Mouse (Mus musculus): ENCODE data around the gene Tmem209. TPM values are rescaled to one million over a fixed set of nuclear protein-coding genes. Genes with fewer than 3 reads are reported as not detected.

Tmem209 gene
- polyA plus RNA-seq, 1 experiment from 2014 or later = 39.8 TPM

DNA sequence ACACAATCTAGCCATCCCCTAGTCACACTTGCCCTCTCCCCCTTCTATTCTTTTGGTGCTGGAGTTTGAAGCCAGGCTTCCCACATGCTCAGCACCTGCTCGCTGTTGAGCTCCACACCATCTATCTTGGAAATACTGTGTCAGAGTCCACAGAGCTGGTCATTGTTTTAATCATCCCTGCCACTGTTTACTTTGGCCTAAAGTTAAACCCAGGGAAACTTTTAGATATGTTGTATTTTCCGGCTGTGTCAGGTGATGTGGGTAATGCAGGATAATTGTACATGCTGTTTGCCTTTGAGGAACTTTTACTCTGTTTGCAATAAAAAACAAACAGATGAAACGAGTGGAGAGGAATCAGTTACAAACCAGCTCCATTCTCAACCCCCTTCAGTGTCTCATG lies 72.5 kb downstream of the Tmem209 start:
- Histone ChIP-seq H3K4me2 (replicated peaks; ENCODE audit: low read depth, low read length) (no peak overlapping the region), H3K36me3 (ENCODE audit: control insufficient read depth, insufficient read depth, low read length) (peaks cover 11% of the 10 kb centered on the region; the same call in 1 of the 2 replicates), H3K9me3 (ENCODE audit: control insufficient read depth, low read depth, low read length) (no peaks in the 10 kb centered on the region), H3K4me3 (ENCODE audit: low read depth, low read length) (no peak overlapping the region), H3K9ac (replicated peaks; ENCODE audit: low read depth, low read length) (no peak overlapping the region), H3K27ac (ENCODE audit: low read length) (no peak overlapping the region), H3K27me3 (ENCODE audit: control insufficient read depth, insufficient read depth, low read length) (no peaks in the 10 kb centered on the region), H3K4me1 (ENCODE audit: control insufficient read depth, insufficient read depth, low read length) (no peaks in the 10 kb centered on the region)
- ATAC-seq (ENCODE audit: insufficient number of reproducible peaks, insufficient read depth, low FRiP score, low read depth) = peak; percentile 42; the same call in 1 of the 2 replicates
- 38% methylated on average over 3 of the region's 3 CpGs for WGBS

DNA sequence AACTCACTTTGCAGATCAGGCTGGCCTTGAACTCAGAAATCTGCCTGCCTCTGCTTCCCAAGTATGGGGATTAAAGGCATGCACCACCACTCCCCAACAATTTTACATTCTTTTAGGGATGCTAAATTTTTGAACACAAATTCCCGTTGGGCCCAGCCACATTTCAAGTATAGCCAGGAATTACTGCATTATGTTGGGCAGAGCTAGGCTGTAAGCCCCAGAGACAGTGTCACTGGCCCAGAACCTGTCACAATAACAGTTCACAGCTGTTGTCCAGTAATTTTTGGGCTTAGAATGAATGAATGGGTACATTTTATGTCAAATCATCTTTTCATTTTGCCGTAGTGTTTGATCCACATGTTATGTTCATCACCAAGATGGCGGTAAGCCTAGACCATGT lies 73.1 kb downstream of the Tmem209 start:
- H3K4me2 ChIP-seq (replicated peaks; ENCODE audit: low read depth, low read length) = no peak overlapping the region
- no peak for ATAC-seq (ENCODE audit: insufficient number of reproducible peaks, insufficient read depth, low FRiP score, low read depth)
- no peak overlapping the region for H3K4me3 ChIP-seq (ENCODE audit: low read depth, low read length)
- H3K4me1 ChIP-seq (ENCODE audit: control insufficient read depth, insufficient read depth, low read length) = no peaks in the 10 kb centered on the region
- peaks cover 5% of the 10 kb centered on the region; the same call in 1 of the 2 replicates for H3K36me3 ChIP-seq (ENCODE audit: control insufficient read depth, insufficient read depth, low read length)
- H3K9ac ChIP-seq (replicated peaks; ENCODE audit: low read depth, low read length) = no peak overlapping the region
- no peak overlapping the region for H3K27ac ChIP-seq (ENCODE audit: low read length)
- WGBS = 85% methylated on average over 3 of the region's 3 CpGs
- no peaks in the 10 kb centered on the region for H3K9me3 ChIP-seq (ENCODE audit: control insufficient read depth, low read depth, low read length)
- no peaks in the 10 kb centered on the region for H3K27me3 ChIP-seq (ENCODE audit: control insufficient read depth, insufficient read depth, low read length)

DNA sequence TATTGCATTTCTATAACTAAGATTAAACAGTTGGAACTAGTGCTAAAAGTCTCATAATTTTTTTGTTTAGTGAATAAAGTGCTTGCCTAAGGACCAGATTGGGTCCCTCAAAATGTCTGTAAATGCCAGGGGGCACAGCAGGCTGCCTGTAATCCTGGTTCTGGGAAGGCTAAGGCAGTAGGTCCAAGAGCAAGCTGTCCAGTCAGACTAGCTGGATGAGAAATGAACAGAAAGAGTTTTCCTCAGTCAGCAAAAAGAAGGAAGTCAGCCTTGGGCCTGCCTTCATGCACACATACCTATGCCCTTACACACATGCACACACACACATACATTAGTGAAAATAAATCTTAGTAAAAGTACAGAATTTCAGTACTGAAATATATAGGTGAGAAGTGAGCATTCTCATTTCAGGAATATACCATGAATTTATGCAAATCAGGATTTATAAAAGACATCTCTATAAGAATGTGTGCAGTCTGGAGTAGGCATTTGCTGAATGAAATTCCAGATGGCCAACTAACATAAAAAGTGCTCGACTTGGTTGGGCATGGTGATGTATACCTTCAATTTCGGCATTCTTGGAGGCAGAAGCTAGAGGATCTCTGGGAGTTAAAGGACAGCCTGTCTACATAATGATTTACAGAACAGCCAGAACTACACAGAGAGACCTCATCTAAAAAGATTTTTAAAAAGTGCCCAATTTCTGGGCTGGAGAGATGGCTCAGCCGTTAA lies 77.0 kb downstream of the Tmem209 start:
- 28% methylated on average over 3 of the region's 3 CpGs for WGBS
- Histone ChIP-seq H3K4me3 (ENCODE audit: low read depth, low read length) (no peak overlapping the region), H3K4me2 (replicated peaks; ENCODE audit: low read depth, low read length) (no peak overlapping the region), H3K27ac (ENCODE audit: low read length) (peak overlapping the region; percentile 17; the same call in 1 of the 2 replicates), H3K27me3 (ENCODE audit: control insufficient read depth, insufficient read depth, low read length) (no peaks in the 10 kb centered on the region), H3K36me3 (ENCODE audit: control insufficient read depth, insufficient read depth, low read length) (no peaks in the 10 kb centered on the region), H3K9me3 (ENCODE audit: control insufficient read depth, low read depth, low read length) (no peaks in the 10 kb centered on the region), H3K9ac (replicated peaks; ENCODE audit: low read depth, low read length) (no peak overlapping the region), H3K4me1 (ENCODE audit: control insufficient read depth, insufficient read depth, low read length) (no peaks in the 10 kb centered on the region)
- ATAC-seq (ENCODE audit: insufficient number of reproducible peaks, insufficient read depth, low FRiP score, low read depth) = no peak

Other genes with a start within 250 kb of the Tmem209 start
- gene Ube2h, start 205.2 kb downstream of the Tmem209 start, polyA plus RNA-seq (2014; fragmentation: Nextera tagmentation; extraction: Ambion mirVana) = 58.9 and 60.5 TPM in 2 replicates
- gene Zc3hc1, start 118.8 kb downstream of the Tmem209 start, polyA plus RNA-seq (2014; fragmentation: Nextera tagmentation; extraction: Ambion mirVana) = 50.7 and 54.5 TPM in 2 replicates
- gene Klhdc10, start 107.9 kb downstream of the Tmem209 start, polyA plus RNA-seq (2014; fragmentation: Nextera tagmentation; extraction: Ambion mirVana) = 24.8 and 29.3 TPM in 2 replicates
- 0.52 TPM in 1 of 2 replicates, not detected in the other for gene Ssmem1, start 66 bp upstream of the Tmem209 start, polyA plus RNA-seq (2014; fragmentation: Nextera tagmentation; extraction: Ambion mirVana)
- gene Cpa2, start 31.8 kb upstream of the Tmem209 start, polyA plus RNA-seq (2014; fragmentation: Nextera tagmentation; extraction: Ambion mirVana) = 1.4 and 127 TPM in 2 replicates
- 0.49 and 0.71 TPM in 2 replicates for gene Cpa4, start 58.6 kb upstream of the Tmem209 start, polyA plus RNA-seq (2014; fragmentation: Nextera tagmentation; extraction: Ambion mirVana)
- gene Cpa5, start 101.2 kb upstream of the Tmem209 start, polyA plus RNA-seq (2014; fragmentation: Nextera tagmentation; extraction: Ambion mirVana) = 0.13 and 0.15 TPM in 2 replicates
- gene Cpa1, start 129.4 kb upstream of the Tmem209 start, polyA plus RNA-seq (2014; fragmentation: Nextera tagmentation; extraction: Ambion mirVana) = 1.5 and 116 TPM in 2 replicates
- gene Cep41, start 184.0 kb upstream of the Tmem209 start, polyA plus RNA-seq (2014; fragmentation: Nextera tagmentation; extraction: Ambion mirVana) = 10.8 and 12.9 TPM in 2 replicates
- gene Mest, start 213.8 kb upstream of the Tmem209 start, polyA plus RNA-seq (2014; fragmentation: Nextera tagmentation; extraction: Ambion mirVana) = 1,146 and 1,247 TPM in 2 replicates